Mouse (Mus musculus): ENCODE data around the gene Gm49394.
A peak's percentile ranks its signal among the peaks of the same experiment; 100 is the strongest.

Gm49394 gene

DNA sequence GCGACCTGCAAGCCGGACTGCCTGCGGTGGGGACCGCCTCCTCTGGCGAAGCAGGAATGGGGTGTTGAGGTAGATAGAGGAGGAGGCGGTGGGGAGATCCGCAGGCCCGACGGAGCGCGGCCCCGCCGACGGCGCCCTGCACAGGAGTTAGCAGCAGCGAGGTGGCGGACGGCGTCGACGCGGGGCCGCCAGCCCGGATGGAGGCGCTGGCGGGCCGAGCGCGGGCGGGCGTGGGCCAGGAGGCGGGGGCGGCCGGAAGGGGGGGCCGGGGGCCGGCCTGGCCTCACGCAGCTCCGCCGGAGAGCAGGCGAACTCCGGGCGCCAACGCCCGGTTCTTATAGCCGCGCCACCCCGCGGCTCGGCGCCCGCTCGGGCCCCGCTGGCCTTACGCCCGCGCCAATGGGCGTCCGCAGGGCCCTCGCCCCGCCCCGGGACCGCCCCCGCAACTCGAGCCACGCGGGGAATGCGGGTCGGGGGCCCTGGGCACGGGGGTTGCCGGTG lies 10.5 kb downstream of the Gm49394 start:
- peak in 1 of 2 experiments; percentile 37 for DNase-seq (ENCODE audit: low spot score in 2 of 2)

DNA sequence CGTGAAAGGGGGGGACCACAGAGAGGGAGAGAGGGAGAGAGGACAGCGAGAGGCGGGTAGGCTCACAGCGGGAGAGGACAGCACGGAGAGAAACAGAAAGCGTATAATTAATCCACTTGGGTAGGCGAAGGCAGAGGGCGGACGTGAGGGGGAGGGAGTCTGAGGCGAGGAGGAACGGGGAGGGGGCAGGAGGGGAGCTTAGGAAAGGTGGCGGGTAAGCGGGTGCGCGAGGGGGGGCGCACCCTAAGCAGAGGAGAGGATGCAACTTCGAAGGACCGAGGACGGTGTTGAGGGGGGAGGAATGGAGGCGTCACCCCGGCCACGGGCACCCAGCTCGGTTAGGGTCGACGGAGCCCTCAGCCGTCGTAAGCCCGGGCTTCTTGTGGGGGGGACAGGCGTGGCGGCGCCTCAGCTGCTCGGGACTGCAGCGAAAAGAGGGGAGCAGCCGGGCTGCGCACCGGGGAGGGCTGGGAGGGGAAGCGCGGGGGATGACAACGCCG lies 11.0 kb downstream of the Gm49394 start:
- DNase-seq (ENCODE audit: low spot score in 2 of 2): no peak

DNA sequence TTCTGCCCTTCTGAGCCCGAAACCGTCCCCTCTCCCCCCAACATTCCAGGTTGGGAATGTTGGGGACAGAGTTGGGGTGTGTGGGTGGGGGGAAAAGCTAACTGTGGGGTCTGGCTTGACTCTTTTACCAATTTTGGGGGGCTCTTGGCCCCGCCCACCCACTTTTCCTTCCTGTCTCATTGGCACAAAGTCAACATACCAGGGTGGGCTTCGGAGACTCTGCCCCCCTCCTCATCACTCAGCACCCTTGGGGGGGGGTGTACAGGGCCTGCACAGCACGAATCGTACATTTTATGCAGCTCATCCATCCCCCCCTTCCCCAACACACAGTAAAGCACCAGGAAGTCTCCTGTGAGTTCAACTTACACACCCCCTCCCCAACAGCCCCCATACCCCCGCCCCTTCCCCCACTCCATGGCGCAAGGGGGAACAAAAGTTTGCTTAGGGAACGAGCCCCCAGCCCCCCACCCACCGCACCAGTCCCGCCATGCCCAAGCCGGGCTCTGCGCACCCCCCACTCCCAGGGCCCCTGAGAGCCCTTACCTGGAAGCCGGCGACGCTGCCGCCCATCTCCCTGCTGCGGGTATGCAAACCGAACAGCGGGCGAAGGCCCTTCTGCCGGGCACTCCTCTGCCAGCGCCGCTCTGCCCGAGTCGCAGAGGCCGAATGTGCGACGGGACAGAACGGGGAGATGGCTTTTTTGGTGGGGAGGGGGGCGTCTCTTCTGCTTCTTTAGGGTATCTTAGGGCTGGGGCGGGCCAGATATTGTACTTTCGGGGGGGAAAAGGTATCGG lies 11.7 kb downstream of the Gm49394 start:
- DNase-seq (ENCODE audit: low spot score in 2 of 2): no peak

DNA sequence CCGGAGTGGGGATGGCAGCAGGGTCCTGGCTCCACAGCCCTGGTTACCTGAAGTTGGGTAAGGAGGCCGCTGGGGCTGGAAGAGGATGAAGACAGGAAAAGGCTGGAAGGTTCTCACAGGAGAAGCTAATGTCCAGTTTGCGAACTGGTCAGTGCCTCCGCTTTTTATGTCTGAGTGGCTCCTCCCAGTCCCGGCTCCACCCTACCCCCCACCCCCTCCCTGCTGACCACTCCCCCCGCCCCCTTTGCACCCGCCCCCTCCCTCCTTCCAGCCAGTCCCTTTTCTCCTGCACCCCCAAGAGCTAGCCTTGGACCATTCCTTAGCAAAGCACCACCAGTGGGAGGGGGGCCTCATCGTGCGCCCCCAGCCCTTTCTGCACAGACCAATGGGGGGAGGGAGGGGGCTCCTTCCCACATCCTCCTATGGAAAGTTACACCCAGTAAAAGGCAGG lies 12.4 kb downstream of the Gm49394 start:
- no peak for DNase-seq (ENCODE audit: low spot score in 2 of 2)

DNA sequence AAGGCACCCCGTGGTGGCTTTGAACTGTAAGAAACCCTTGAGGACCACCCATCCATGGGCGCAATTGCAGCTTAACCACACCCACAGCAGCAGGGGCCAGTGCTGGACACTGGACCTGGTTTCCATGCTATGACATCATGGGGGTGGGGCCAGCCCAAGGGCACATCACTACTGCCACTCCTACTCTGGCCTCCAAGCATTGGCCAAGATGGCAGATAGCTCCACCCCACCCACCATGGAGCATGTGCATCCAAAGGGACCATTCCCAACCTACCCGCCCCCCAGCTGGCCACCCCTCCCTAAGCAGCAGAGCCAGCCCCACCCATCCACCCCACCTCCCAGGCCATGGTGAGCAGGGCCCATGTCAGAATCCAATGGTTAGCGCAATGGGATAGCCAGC lies 13.7 kb downstream of the Gm49394 start:
- DNase-seq (ENCODE audit: low spot score in 2 of 2): no peak

DNA sequence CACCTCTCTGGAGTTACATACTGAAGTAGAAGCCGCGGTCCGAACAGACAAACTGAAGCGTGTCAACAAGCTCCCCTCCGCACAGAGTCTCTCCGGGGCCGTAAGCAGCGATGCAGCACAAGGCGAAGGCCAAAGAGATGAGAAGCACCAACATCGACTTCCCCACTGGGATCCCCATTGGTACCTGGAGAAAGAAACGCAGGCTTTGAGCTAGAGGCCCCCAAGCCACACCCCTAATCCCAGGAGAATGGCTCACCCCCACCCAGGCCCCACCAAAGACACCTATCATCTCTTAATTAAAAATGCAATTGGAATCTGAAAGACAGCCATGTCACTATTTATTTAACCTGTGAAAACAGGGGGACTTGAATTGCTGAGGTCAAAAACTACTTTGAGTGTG lies 14.1 kb downstream of the Gm49394 start:
- no peak for DNase-seq (ENCODE audit: low spot score in 2 of 2)

DNA sequence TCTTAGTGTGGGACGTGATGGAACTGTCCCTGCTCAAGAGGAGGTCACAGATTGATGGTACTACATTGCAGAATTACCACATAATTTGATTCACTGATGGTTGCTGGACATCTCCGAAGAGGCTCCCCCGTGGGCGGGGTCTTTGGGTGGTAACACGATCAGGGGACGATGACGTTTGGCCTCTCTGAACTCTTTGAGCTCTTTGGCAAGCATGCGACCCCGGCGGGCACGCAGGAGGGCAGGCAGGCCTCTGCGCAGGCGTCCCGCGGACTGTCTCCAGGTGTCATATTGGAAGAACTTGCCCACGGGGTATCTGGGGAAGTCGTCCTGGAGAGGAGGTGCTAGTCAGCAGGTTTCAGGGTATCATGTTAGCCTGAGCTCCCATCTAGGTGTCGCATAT lies 16.0 kb downstream of the Gm49394 start:
- DNase-seq (ENCODE audit: low spot score in 2 of 2): no peak

DNA sequence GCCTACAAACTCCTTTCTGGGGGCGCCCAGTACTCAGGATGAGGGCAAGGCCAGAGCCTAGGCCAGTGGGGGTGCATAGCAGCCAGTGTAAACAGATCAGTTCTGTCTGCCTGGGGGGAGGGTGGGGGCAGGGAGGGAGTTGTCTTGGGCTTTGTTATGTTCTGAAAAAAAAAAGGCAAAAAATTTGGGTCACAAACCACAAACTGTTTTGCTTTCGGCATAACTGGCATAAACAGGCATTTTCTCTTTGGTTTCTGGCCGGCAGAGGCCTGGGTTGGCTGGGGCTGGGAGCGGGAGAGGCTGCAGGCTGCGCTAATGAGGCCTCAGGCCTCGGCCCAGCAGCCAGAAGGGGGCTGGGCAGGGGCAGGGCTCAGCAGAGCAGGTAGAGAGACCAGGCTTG lies 23.1 kb downstream of the Gm49394 start:
- DNase-seq (ENCODE audit: low spot score in 2 of 2): no peak

DNA sequence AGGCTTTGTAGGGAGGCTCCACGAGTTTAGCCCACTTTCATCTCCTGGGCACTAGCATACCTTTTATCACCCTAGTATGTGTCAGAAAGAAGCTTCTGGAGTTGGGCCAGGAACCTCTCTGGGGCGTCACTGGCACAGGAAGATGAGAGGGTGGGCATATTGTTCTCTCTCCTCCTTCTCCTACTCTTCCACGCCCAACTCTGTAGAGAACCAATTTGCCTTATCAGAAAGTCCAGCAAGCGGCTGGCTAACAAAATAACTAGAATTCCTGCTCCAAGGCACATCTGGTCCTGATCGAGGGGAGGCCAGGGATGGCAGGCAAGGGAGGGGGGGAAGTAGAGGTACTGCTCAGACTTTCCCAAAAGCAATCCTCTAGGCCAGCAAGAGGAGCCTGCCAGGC lies 24.7 kb downstream of the Gm49394 start:
- DNase-seq (ENCODE audit: low spot score in 2 of 2): no peak

DNA sequence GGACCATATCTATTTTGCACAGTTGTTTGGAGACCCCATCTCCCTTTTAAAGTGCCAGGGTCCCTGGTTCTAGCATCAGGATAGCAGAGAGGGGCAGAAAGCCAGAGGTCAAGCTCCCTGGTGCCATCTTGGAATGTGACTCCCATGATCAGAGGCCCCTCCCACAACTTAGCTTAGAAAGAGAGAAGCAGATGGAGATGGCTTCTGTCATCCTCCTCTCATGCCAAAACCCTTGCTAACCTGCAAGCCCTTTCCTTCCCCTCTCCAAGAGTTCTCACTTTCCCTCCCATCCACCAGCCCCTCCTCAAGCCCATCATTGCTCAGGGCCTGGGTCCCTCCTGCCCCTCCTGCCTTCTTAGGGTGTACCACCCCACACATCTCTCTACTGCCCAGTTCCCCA lies 33.6 kb downstream of the Gm49394 start:
- no peak for DNase-seq (ENCODE audit: low spot score in 2 of 2)

DNA sequence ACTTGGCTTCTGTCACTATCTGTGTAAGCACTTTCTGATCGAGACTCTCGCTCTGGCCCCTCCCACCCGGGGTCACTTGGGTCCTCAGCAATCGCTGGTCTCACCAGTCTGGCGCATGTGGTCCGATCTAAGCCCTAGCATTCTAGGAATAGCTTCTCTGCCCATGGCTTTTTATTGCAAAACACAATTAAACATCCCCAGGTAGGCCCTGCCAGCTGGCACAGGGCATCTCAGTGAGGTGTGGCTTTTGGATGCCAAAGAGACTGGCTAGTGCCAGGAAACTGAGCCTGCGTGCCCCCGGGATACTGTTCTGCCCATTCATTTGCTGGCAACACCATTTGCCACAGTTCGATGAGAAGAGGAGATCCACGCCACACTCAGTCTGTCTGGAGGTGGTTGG lies 39.1 kb downstream of the Gm49394 start:
- DNase-seq (ENCODE audit: low spot score in 2 of 2): no peak

DNA sequence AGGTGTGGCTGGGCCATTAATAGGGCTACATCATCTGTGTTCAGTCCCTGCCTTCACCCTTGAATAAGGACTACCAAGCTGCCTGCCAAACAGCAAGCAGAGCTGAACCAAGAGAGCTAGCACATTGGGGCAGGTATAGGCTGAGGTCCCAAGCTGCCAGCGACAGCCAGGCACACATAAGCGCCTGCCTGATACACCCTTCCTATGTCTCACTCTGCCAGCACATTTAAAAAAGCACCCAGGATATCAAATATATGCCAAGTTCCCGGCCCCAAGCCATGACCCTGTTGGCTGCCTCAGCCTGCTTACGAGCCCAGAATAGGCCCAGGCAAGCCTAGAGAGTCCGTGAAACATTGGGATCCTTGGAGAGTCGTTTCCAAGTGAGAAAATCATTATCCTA lies 39.9 kb downstream of the Gm49394 start:
- DNase-seq (ENCODE audit: low spot score in 2 of 2): no peak

DNA sequence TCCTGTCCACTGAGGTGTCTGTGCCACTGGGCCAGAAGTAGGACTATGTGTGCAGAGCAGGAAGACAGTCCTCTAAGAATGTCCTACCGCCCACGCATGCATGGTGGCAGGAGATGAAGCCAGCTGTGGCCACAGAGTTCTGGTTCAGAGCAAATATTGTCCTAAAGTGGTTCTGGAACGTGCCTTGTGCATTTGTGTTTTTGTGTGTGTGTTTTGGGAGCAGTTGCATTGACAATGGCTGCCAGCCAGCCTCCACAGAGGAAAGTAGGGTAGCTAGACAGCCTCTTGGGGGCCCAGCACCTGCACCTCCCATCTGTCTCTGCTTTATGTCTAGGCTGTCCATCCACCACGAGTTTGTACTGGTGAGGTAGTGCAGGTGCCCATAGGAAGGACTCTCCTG lies 47.6 kb downstream of the Gm49394 start:
- DNase-seq (ENCODE audit: low spot score in 2 of 2): no peak

DNA sequence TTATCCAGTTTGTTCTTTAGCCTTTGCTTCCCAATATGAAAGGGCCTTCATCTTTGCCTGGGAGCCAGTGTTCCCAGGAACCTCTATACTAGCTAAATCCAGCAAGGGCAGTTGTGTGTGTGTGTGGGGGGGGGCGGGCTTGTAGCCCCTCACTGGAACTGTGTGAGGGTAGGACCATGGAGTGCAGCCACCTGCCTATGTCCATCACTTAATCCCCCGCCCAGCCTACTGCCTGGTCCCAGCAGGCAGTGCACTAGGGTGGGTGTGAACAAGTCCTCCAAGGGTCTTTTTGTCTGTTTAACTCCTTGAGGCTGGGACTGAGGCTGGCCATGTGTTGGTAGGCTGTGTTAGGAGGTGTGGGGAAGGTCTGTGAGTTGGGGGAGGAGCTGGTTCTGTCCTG lies 56.7 kb downstream of the Gm49394 start:
- no peak for DNase-seq (ENCODE audit: low spot score in 2 of 2)

DNA sequence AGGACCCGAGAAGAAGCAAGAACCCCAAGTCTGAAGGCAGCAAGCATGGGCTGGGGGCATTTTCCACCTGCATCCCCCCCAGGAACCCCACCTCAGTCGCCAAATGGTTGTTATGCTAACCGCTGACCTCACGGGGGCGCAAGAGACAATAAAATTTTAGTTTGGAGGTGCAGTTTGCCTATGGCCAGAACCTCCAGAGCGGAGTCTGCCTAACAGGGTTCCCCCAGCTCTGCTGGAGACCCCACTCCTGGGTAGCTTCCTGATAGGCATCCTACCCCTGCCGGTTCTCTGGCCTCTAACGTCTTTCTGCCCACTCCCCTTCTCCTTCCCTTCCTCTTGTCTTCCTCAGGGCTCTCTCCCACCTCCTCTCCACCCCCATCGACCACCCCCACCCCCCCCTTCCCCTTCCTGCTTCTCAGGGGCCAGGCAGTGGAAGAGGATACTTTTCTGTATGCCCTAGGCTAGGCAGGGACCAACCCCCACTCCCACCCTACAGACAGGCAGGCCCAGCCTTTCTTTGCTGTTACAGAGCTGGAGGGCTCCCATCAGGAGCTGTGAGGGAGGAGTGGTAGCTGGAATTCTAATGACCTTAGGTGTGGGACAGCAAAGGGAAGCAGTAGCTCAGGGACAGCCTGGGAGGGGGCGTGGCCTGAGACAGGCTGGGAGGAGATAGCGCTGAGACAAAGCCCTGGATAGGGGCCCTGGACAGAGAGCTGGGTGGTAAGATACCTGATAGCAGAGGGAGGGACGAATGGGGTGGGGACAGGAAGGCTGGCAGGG lies 58.9 kb downstream of the Gm49394 start:
- DNase-seq (ENCODE audit: low spot score in 2 of 2): peak; percentile 11 to 44

DNA sequence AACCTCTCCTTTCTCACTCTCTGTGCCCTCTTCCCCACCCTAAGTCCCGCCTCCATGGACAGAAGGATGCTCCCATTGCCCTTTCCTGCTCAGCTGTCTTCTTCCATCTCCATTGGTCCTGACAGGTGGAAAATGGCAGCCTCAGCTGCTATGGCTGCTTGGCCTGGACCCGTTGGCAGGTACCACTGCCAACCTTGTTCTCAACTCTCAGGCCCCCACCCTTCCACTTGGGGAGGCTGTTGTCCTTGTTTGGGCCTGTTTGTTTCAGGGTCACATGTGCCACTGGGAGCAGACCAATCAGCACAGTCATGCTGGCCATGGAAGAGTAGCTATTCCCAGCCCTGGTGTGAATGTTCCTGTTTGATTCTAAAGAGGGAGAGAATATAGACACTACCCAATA lies 68.8 kb downstream of the Gm49394 start:
- DNase-seq (ENCODE audit: low spot score in 2 of 2): no peak

Measured in urinary bladder, adult 18-20 months (tissue).